Mouse (Mus musculus): Measurements from ENCODE around the gene Rpl27a. TPM values are rescaled to one million over a fixed set of nuclear protein-coding genes. Genes with fewer than 3 reads are reported as not detected.

The Rpl27a gene
- polyA plus RNA-seq, 1 experiment, result 436 TPM

GRCm38 (mm10) chr7:109540902-109541301, 22.0 kb downstream of the Rpl27a start:
- Histone ChIP-seq H3K4me3 (ENCODE audit: control insufficient read depth, insufficient read depth, low read length) (no peak overlapping the region), H3K27ac (ENCODE audit: control insufficient read depth, insufficient read depth, low read length) (no peak overlapping the region), H3K27me3 (ENCODE audit: control insufficient read depth, insufficient read depth, low read length) (no peaks in the 10 kb centered on the region), H3K36me3 (ENCODE audit: control insufficient read depth, insufficient read depth, low read length) (no peaks in the 10 kb centered on the region), H3K4me1 (replicated peaks; ENCODE audit: control insufficient read depth, insufficient read depth, low read length) (no peaks in the 10 kb centered on the region)
- TF ChIP-seq POLR2A (IDR thresholded peaks at IDR 0.05; ENCODE audit: control insufficient read depth, extremely low read depth, insufficient read depth, low read length, poor library complexity) (no peak), CTCF (IDR thresholded peaks at IDR 0.05; ENCODE audit: borderline replicate concordance, control insufficient read depth, extremely low read depth, insufficient read depth, low read length, poor library complexity) (no peak)
- no peak for DNase-seq

- TF ChIP-seq CTCF (IDR thresholded peaks at IDR 0.05; ENCODE audit: borderline replicate concordance, control insufficient read depth, extremely low read depth, insufficient read depth, low read length, poor library complexity), result no peak
- no peak for TF ChIP-seq POLR2A (IDR thresholded peaks at IDR 0.05; ENCODE audit: control insufficient read depth, extremely low read depth, insufficient read depth, low read length, poor library complexity)
- Histone ChIP-seq H3K4me1 (replicated peaks; ENCODE audit: control insufficient read depth, insufficient read depth, low read length) (no peaks in the 10 kb centered on the region), H3K4me3 (ENCODE audit: control insufficient read depth, insufficient read depth, low read length) (no peak overlapping the region), H3K27me3 (ENCODE audit: control insufficient read depth, insufficient read depth, low read length) (no peaks in the 10 kb centered on the region), H3K36me3 (ENCODE audit: control insufficient read depth, insufficient read depth, low read length) (no peaks in the 10 kb centered on the region), H3K27ac (ENCODE audit: control insufficient read depth, insufficient read depth, low read length) (no peak overlapping the region)
- DNase-seq, result no peak
- WGBS, result 64% methylated on average over 10 of the region's 10 CpGs
Observed at GRCm38 (mm10) chr7:109541609-109542363, 22.8 kb downstream of the Rpl27a start.

- 61% methylated on average over 3 of the region's 3 CpGs for whole genome bisulfite sequencing
- H3K27me3 ChIP-seq (ENCODE audit: control insufficient read depth, insufficient read depth, low read length), result no peaks in the 10 kb centered on the region
- DNase-seq, result no peak
- no peak for TF ChIP-seq CTCF (IDR thresholded peaks at IDR 0.05; ENCODE audit: borderline replicate concordance, control insufficient read depth, extremely low read depth, insufficient read depth, low read length, poor library complexity)
- TF ChIP-seq POLR2A (IDR thresholded peaks at IDR 0.05; ENCODE audit: control insufficient read depth, extremely low read depth, insufficient read depth, low read length, poor library complexity), result no peak
- H3K36me3 ChIP-seq (ENCODE audit: control insufficient read depth, insufficient read depth, low read length), result no peaks in the 10 kb centered on the region
- H3K27ac ChIP-seq (ENCODE audit: control insufficient read depth, insufficient read depth, low read length), result no peak overlapping the region
- H3K4me3 ChIP-seq (ENCODE audit: control insufficient read depth, insufficient read depth, low read length), result no peak overlapping the region
- no peaks in the 10 kb centered on the region for H3K4me1 ChIP-seq (replicated peaks; ENCODE audit: control insufficient read depth, insufficient read depth, low read length)
Observed at GRCm38 (mm10) chr7:109542364-109542628, 23.3 kb downstream of the Rpl27a start.

GRCm38 (mm10) chr7:109544792-109545191, 25.8 kb downstream of the Rpl27a start:
- no peaks in the 10 kb centered on the region for H3K27me3 ChIP-seq (ENCODE audit: control insufficient read depth, insufficient read depth, low read length)
- H3K4me1 ChIP-seq (replicated peaks; ENCODE audit: control insufficient read depth, insufficient read depth, low read length), result no peaks in the 10 kb centered on the region
- DNase-seq, result no peak
- TF ChIP-seq POLR2A (IDR thresholded peaks at IDR 0.05; ENCODE audit: control insufficient read depth, extremely low read depth, insufficient read depth, low read length, poor library complexity) (no peak), CTCF (IDR thresholded peaks at IDR 0.05; ENCODE audit: borderline replicate concordance, control insufficient read depth, extremely low read depth, insufficient read depth, low read length, poor library complexity) (no peak)
- H3K36me3 ChIP-seq (ENCODE audit: control insufficient read depth, insufficient read depth, low read length), result no peaks in the 10 kb centered on the region
- 82% methylated on average over 5 of the region's 5 CpGs for WGBS
- H3K27ac ChIP-seq (ENCODE audit: control insufficient read depth, insufficient read depth, low read length), result no peak overlapping the region
- no peak overlapping the region for H3K4me3 ChIP-seq (ENCODE audit: control insufficient read depth, insufficient read depth, low read length)

- H3K4me3 ChIP-seq (ENCODE audit: control insufficient read depth, insufficient read depth, low read length), result no peak overlapping the region
- H3K27me3 ChIP-seq (ENCODE audit: control insufficient read depth, insufficient read depth, low read length), result no peaks in the 10 kb centered on the region
- H3K27ac ChIP-seq (ENCODE audit: control insufficient read depth, insufficient read depth, low read length), result peak overlapping the region; percentile 15; the same call in 1 of the 2 replicates
- no peak for DNase-seq
- no peaks in the 10 kb centered on the region for H3K36me3 ChIP-seq (ENCODE audit: control insufficient read depth, insufficient read depth, low read length)
- H3K4me1 ChIP-seq (replicated peaks; ENCODE audit: control insufficient read depth, insufficient read depth, low read length), result no peaks in the 10 kb centered on the region
- TF ChIP-seq CTCF (IDR thresholded peaks at IDR 0.05; ENCODE audit: borderline replicate concordance, control insufficient read depth, extremely low read depth, insufficient read depth, low read length, poor library complexity) (no peak), POLR2A (IDR thresholded peaks at IDR 0.05; ENCODE audit: control insufficient read depth, extremely low read depth, insufficient read depth, low read length, poor library complexity) (no peak)
- WGBS, result 86% methylated on average over 10 of the region's 10 CpGs
Observed at GRCm38 (mm10) chr7:109545255-109545993, 26.5 kb downstream of the Rpl27a start.

- no peaks in the 10 kb centered on the region for H3K4me1 ChIP-seq (replicated peaks; ENCODE audit: control insufficient read depth, insufficient read depth, low read length)
- DNase-seq, result no peak
- H3K36me3 ChIP-seq (ENCODE audit: control insufficient read depth, insufficient read depth, low read length), result no peaks in the 10 kb centered on the region
- no peaks in the 10 kb centered on the region for H3K27me3 ChIP-seq (ENCODE audit: control insufficient read depth, insufficient read depth, low read length)
- H3K4me3 ChIP-seq (ENCODE audit: control insufficient read depth, insufficient read depth, low read length), result no peak overlapping the region
- 96% methylated on average over 2 of the region's 2 CpGs for WGBS
- TF ChIP-seq CTCF (IDR thresholded peaks at IDR 0.05; ENCODE audit: borderline replicate concordance, control insufficient read depth, extremely low read depth, insufficient read depth, low read length, poor library complexity), result no peak
- no peak for TF ChIP-seq POLR2A (IDR thresholded peaks at IDR 0.05; ENCODE audit: control insufficient read depth, extremely low read depth, insufficient read depth, low read length, poor library complexity)
- H3K27ac ChIP-seq (ENCODE audit: control insufficient read depth, insufficient read depth, low read length), result no peak overlapping the region
Observed at GRCm38 (mm10) chr7:109546186-109546585, 27.2 kb downstream of the Rpl27a start.
